Mouse (Mus musculus): ENCODE data around the gene Fkbp10.
A peak's percentile ranks its signal among the peaks of the same experiment; 100 is the strongest.

Gene Fkbp10

GRCm38 (mm10) chr11:100414914-100415822, at the start of gene Fkbp10:
Fkbp10 (plus strand) TSS chr11:100415697.
- DNase-seq, result peak; percentile 49 to 51

- no peak for DNase-seq
Measured at GRCm38 (mm10) chr11:100369145-100369544, 46.4 kb upstream of the Fkbp10 start.

DNA sequence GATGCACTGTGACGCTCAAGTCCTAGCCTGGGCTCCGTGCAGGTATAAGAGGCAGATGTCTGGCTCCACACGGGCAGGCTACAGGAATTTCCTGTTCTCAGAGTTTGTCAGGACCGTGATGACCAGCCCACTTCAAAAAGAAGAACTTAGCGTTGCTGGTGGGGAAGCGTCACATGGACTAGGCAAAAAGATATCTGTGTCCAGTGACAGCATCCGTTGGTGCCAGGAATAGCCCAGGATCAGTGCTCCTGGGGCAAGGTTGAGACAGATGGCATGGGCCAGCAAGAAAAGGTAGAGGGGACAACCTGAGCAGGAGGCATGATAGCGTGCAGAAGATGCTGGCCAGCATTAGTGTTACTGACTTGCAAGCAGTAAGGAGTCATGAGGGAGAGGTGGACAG, 45.7 kb upstream of the Fkbp10 start:
- DNase-seq, result no peak

DNA sequence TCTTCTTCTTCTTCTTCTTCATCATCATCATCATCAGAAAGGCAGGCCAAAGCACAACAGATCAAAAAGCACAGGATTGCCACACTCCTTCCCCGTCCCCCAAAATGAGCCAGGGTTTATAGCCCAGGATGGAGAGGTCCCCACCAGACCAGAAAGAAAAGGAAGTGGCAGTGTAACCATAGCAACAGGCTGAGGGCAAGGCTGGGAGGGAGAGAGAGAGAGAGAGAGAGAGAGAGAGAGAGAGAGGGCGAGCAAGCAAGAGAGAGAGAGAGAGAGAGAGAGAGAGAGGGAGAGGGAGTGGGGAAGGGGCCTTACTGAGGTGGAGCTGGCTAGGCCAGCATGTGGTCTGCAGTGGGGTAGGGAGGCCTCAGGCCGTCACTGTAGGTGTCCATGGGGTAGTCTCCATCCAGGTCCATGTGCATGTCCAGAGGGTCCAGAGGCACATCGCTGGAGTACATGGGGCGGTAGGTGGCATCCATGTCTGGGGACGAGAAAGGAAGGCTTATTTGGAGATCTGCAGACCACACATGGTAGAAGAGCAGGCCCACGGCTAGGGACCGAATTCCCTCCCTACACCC, 43.4 kb upstream of the Fkbp10 start:
- no peak for DNase-seq

- no peak for DNase-seq
Measured at GRCm38 (mm10) chr11:100375127-100375526, 40.4 kb upstream of the Fkbp10 start.

DNA sequence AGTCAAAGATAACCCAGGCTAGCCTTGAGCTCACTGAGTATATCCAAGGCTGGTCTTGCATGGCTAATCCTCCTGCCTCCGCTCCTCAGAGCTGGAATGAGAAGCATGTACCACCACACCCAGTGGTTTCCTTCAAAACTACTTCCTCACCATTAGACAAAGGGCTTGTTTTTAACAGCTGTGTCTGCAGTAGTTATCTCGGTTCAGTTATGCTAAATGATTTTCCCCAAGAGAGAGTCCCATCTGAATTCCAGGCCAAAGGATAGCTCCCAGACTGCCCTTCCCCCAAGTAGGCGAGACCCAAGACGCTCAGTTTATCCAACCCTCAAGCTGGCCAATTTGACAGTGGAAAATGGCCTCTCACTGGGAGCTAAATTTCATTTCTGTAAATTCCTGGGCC, 39.5 kb upstream of the Fkbp10 start:
- no peak for DNase-seq

DNA sequence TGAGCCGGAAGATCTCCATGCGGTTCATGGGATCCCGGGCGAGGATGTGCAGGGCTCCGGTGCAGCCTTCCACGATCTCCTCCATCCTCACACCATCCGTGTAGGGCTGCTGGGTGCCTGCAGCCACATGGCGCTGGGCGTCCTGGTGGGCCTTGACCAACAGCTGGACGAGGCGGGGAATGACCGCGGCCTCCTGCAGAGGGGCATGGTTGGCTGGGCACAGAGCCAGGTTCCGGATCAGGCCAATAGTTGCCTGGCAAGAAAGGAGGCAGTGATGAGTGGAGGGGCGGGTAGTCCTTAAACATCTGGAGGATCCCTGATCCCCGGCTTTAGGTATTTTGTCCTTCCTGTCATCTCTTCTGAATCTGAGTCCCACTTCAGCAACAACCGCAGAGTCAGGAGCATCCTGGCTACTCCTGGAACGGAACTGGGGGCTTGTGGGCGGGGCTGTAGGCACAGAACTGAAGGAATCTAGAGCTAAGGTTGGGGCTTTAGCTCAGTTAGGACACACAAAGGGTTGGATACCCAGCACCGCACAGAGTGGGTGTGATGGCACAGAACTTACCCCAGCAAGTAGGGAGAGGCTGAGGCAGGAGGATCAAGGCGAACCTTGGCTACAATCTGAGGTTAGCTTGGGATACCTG, 38.6 kb upstream of the Fkbp10 start:
- DNase-seq, result no peak

GRCm38 (mm10) chr11:100377989-100378388, 37.5 kb upstream of the Fkbp10 start:
- DNase-seq, result no peak

DNA sequence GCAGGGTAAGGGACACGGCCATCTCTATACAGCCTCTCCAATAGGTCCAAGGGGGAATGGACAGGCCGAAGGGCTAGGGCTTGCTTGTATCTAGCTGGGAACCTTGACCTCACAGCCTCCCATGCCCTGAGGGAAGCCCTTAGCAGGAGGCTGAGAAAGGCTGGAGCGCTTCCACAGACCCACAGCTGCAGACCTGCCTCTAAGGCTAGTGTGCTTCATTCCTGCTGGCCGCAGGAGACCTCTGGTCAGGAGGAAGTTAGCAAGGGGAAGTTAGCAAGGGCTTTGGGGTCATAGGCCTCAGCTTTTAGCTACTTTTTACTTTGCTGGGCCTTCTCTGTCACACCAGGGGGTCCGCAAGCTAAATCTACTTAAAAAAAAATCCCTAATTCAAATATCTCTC, 37.1 kb upstream of the Fkbp10 start:
- no peak for DNase-seq

GRCm38 (mm10) chr11:100379311-100379710, 36.2 kb upstream of the Fkbp10 start:
- DNase-seq, result no peak

- no peak for DNase-seq
Measured at GRCm38 (mm10) chr11:100382682-100383081, 32.8 kb upstream of the Fkbp10 start.

DNA sequence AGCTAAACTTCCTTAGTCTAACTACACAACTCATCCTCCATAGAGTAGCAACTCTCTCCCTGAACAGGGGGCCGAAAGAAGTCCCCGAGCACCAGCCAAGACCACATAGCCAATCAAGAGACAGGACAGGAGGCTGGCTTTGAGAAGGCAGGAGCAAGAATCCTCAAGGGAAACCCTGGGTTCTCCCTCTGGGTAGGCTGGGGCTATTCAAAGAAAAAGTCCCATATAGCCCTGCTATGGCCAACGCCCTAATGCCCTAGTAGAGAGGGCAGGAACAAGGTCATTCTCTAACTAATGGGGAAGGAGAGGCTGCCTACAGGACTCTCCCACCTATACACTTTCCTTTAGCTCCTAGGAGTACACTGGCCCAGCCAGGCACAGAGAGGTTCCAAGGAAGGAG, 30.5 kb upstream of the Fkbp10 start:
- no peak for DNase-seq

GRCm38 (mm10) chr11:100386586-100386985, 28.9 kb upstream of the Fkbp10 start:
- no peak for DNase-seq

DNA sequence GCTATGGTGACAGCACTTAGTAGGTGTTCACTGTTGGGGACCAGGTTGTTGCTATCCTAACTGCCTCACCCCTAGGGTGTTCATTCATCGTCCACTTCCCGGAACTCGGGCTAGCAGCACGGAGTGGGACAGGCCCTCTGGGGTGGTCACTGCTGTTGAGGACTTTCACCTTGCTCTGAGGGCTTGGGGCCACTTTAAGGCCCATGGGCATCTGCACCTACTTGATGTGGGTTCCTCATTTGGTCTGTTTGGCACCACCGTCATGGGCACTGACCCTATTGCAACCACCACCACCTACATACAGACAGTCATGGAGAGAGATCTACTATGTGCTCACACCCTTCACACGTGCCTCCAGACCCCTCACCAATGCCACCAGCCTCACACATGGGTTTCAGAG, 28.4 kb upstream of the Fkbp10 start:
- no peak for DNase-seq

GRCm38 (mm10) chr11:100387589-100388375, 27.7 kb upstream of the Fkbp10 start:
- no peak for DNase-seq

GRCm38 (mm10) chr11:100388588-100388987, 26.9 kb upstream of the Fkbp10 start:
- peak; percentile 59 to 62 for DNase-seq

GRCm38 (mm10) chr11:100389931-100390445, 25.5 kb upstream of the Fkbp10 start:
- DNase-seq, result peak; percentile 84 to 90

DNA sequence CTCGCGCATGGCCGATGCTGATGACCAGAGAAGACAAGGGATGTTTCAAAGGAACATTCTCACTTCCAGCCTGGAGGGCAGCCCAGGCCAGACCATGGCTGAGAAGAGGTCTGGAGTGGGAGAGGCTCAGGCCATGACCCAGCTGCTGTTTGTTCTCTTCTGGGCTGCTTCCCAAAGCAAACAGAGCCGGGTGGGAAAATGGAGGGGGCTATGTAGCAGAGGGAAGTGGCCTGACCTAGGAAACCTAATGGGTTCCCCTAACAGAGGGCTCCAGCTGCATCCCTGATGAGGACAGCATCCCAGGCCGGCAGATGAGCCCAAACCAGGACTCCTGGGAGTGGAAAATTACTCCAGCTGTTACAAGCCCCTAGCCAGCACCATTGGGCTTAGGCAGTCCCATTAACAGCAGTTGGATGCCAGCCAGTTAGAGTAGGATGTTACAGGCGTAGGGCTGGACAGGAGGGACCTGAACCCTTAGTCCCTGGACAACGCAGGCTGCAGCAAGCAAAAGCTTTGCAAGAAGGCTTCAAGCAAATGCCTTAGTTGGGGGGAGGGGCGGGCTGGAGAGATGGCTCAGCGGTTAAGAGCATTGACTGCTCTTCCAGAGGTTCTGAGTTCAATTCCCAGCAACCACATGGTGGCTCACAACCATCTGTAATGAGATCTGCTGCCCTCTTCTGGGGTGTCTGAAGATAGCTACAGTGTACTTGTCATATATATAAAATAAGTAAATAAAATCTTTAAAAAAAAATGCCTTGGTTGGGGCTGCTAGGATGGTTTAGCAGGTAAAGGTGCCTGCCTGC, 24.2 kb upstream of the Fkbp10 start:
- DNase-seq, result peak; percentile 53 to 54

DNA sequence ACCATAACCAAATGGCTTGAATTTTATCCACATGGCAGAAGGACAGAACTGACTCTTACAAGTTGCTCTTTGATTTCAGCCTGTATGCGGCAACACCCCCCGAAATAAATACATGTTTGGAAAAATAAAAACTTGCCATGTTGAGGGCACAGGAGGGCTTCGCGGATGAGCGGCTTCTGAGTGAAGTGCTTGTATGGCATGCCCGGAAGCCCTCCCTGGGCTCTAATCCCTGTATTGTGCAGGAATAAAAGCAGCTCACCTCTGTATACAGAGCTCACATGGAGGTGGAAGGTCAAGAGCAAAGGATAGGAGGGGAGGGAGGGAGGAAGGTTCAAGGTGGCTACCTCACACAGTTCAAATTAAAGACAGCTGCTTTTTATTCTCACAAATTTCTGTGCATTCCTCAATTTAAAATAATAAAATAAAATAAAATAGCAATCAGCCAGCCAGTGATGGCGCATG, 23.6 kb upstream of the Fkbp10 start:
- no peak for DNase-seq

- DNase-seq, result no peak
Measured at GRCm38 (mm10) chr11:100392958-100393357, 22.5 kb upstream of the Fkbp10 start.

- no peak for DNase-seq
Measured at GRCm38 (mm10) chr11:100393733-100394132, 21.8 kb upstream of the Fkbp10 start.
